Mouse (Mus musculus) liver, adult 2 months (tissue): ENCODE measurements around the gene Gm10563. TPM values are rescaled to one million over a fixed set of nuclear protein-coding genes. Genes with fewer than 3 reads are reported as not detected.

Experiments used
- DNase-seq: peaks from one replicate; pipeline ENCODE4 v3.0.0-alpha.2; 2011; ENCODE audit warnings: low read depth, low spot score; ENCODE audit errors: extremely low read depth
- H3K27ac ChIP-seq: fragments of 200-500 bp; replicated peaks from 2 replicates; pipeline ENCODE4 v1.5.1; 2012; ENCODE audit warnings: low read depth, mild to moderate bottlenecking, control low read depth, inconsistent platforms, low read length; ENCODE audit not compliant: insufficient read depth
- H3K27me3 ChIP-seq: fragments of 200-500 bp; 2 replicates; pipeline ENCODE4 v1.6.1; 2012; ENCODE audit warnings: mild to moderate bottlenecking, moderate library complexity, low read length, inconsistent platforms; ENCODE audit not compliant: control insufficient read depth, insufficient read depth
- H3K36me3 ChIP-seq: fragments of 200-500 bp; 2 replicates; pipeline ENCODE4 v1.6.1; 2012; ENCODE audit warnings: low read length, inconsistent platforms; ENCODE audit not compliant: control insufficient read depth, insufficient read depth
- H3K4me1 ChIP-seq: fragments of 200-500 bp; 2 replicates; pipeline ENCODE4 v1.6.1; 2011; ENCODE audit warnings: low read length; ENCODE audit not compliant: control insufficient read depth, insufficient read depth
- H3K4me3 ChIP-seq: fragments of 200-500 bp; 2 replicates; pipeline ENCODE4 v1.5.1; 2011; ENCODE audit warnings: low read depth, mild to moderate bottlenecking, control low read depth, low read length, moderate library complexity; ENCODE audit not compliant: insufficient read depth
- H3K79me2 ChIP-seq: fragments of 200-500 bp; 2 replicates; pipeline ENCODE4 v1.6.1; 2012; ENCODE audit warnings: inconsistent platforms, mild to moderate bottlenecking, low read length, moderate library complexity; ENCODE audit not compliant: control insufficient read depth, insufficient read depth
- H3K9ac ChIP-seq: fragments of 200-500 bp; 2 replicates; pipeline ENCODE4 v1.6.1; 2012; ENCODE audit warnings: low read depth, mild to moderate bottlenecking, control low read depth, inconsistent platforms, low read length
- CTCF ChIP-seq: fragments of 200-500 bp; IDR thresholded peaks from 2 replicates; pipeline ENCODE4 v1.5.1; 2011; ENCODE audit warnings: low read depth, low read length, control low read depth
- POLR2A ChIP-seq: fragments of 200-500 bp; IDR thresholded peaks from 2 replicates; pipeline ENCODE4 v1.6.1; 2011; ENCODE audit warnings: low read length, control low read depth; ENCODE audit not compliant: insufficient read depth; ENCODE audit errors: extremely low read depth
- WGBS: fragments of 180-500 bp; shearing (Covaris S2); methylation state at CpG from one replicate; pipeline ENCODE4 v1.1.7; 2018; 5-methylcytosine and 5-hydroxymethylcytosine counted together
- polyA plus RNA-seq: library from polyadenylated mRNA; depleted of rRNA; stranded (reverse); fragments of >200 nt; gene quantifications from 2 replicates; pipeline ENCODE4 v1.2.3, GENCODE M21; 2012; rRNA removed
- total RNA-seq: library from RNA; depleted of rRNA; stranded (reverse); fragments of >200 nt; gene quantifications from 2 replicates; pipeline ENCODE4 v1.2.3, GENCODE M21; 2014; rRNA removed

The Gm10563 gene
- total and polyA plus RNA-seq, 2 experiments: not detected

GRCm38 (mm10) chr4:155568170-155568569 lies 77.0 kb downstream of the Gm10563 start:
- DNase-seq: peak; percentile 69
- Histone ChIP-seq H3K4me1 (peaks cover 42% of the 10 kb centered on the region), H3K9ac (peak overlapping the region; percentile 70; the same call in 1 of the 2 replicates), H3K27ac (peak overlapping the region; percentile 86), H3K79me2 (peaks cover 39% of the 10 kb centered on the region), H3K4me3 (no peak overlapping the region), H3K27me3 (no peaks in the 10 kb centered on the region), H3K36me3 (no peaks in the 10 kb centered on the region)
- 29% methylated on average over 2 of the region's 2 CpGs for WGBS
- TF ChIP-seq POLR2A: no peak
- TF ChIP-seq CTCF: peak; percentile 50

- no peak overlapping the region for H3K4me3 ChIP-seq
- H3K27me3 ChIP-seq: no peaks in the 10 kb centered on the region
- peak overlapping the region; percentile 93 for H3K27ac ChIP-seq
- no peaks in the 10 kb centered on the region for H3K36me3 ChIP-seq
- 0 out of 2 replicates have a peak, but pooled peaks have one; percentile 32 for TF ChIP-seq CTCF
- TF ChIP-seq POLR2A: 0 out of 2 replicates have a peak, but pooled peaks have one; percentile 25
- peaks cover 28% of the 10 kb centered on the region for H3K79me2 ChIP-seq
- H3K4me1 ChIP-seq: peaks cover 46% of the 10 kb centered on the region
- DNase-seq: peak; percentile 100
- 14% methylated on average over 8 of the region's 8 CpGs for WGBS
- peak overlapping the region; percentile 68 for H3K9ac ChIP-seq
These were observed 78.7 kb downstream of the Gm10563 start for GRCm38 (mm10) chr4:155566555-155566954.

Other genes with a start within 250 kb of the Gm10563 start
- under 0.01 and 0.20 TPM in 2 replicates for gene Gabrd, start 247.3 kb downstream of the Gm10563 start, total RNA-seq
- 0.04 and 0.11 TPM in 2 replicates for gene Gabrd, start 247.3 kb downstream of the Gm10563 start, polyA plus RNA-seq
- gene Cfap74, start 236.2 kb downstream of the Gm10563 start, total RNA-seq: 0.09 and 0.27 TPM in 2 replicates
- 0.06 TPM in 2 replicates for gene Cfap74, start 236.2 kb downstream of the Gm10563 start, polyA plus RNA-seq
- gene Tmem52, start 176.3 kb downstream of the Gm10563 start, total RNA-seq: not detected in 2 replicates
- gene Tmem52, start 176.3 kb downstream of the Gm10563 start, polyA plus RNA-seq: not detected in 2 replicates
- 26.5 and 40.1 TPM in 2 replicates for gene Gnb1, start 154.0 kb downstream of the Gm10563 start, total RNA-seq
- gene Gnb1, start 154.0 kb downstream of the Gm10563 start, polyA plus RNA-seq: 140 and 143 TPM in 2 replicates
- gene Nadk, start 83.0 kb downstream of the Gm10563 start, total RNA-seq: 163 and 201 TPM in 2 replicates
- gene Nadk, start 83.0 kb downstream of the Gm10563 start, polyA plus RNA-seq: 196 and 218 TPM in 2 replicates
- 63.5 and 65.6 TPM in 2 replicates for gene Slc35e2, start 44.0 kb downstream of the Gm10563 start, total RNA-seq
- 18.5 and 19.8 TPM in 2 replicates for gene Slc35e2, start 44.0 kb downstream of the Gm10563 start, polyA plus RNA-seq
- gene Cdk11b, start 20.6 kb downstream of the Gm10563 start, total RNA-seq: 8.5 and 11.2 TPM in 2 replicates
- gene Cdk11b, start 20.6 kb downstream of the Gm10563 start, polyA plus RNA-seq: 8.8 and 10.6 TPM in 2 replicates
- gene Mmp23, start 8.0 kb upstream of the Gm10563 start, total RNA-seq: 1.7 and 1.8 TPM in 2 replicates
- gene Mmp23, start 8.0 kb upstream of the Gm10563 start, polyA plus RNA-seq: 2.7 and 3.0 TPM in 2 replicates
- 16.4 and 19.0 TPM in 2 replicates for gene Mib2, start 23.8 kb upstream of the Gm10563 start, total RNA-seq
- 32.2 and 35.8 TPM in 2 replicates for gene Mib2, start 23.8 kb upstream of the Gm10563 start, polyA plus RNA-seq
- 0.37 and 0.54 TPM in 2 replicates for gene Fndc10, start 48.9 kb upstream of the Gm10563 start, total RNA-seq
- gene Fndc10, start 48.9 kb upstream of the Gm10563 start, polyA plus RNA-seq: 0.77 and 1.2 TPM in 2 replicates
- gene Ssu72, start 59.4 kb upstream of the Gm10563 start, total RNA-seq: 99.5 and 108 TPM in 2 replicates
- 78.8 and 79.3 TPM in 2 replicates for gene Ssu72, start 59.4 kb upstream of the Gm10563 start, polyA plus RNA-seq
- gene Tmem240, start 89.4 kb upstream of the Gm10563 start, total RNA-seq: under 0.01 and 0.20 TPM in 2 replicates
- 0.07 and 0.20 TPM in 2 replicates for gene Tmem240, start 89.4 kb upstream of the Gm10563 start, polyA plus RNA-seq
- gene Atad3a, start 115.7 kb upstream of the Gm10563 start, total RNA-seq: 54.5 and 71.8 TPM in 2 replicates
- gene Atad3a, start 115.7 kb upstream of the Gm10563 start, polyA plus RNA-seq: 83.0 and 129 TPM in 2 replicates
- 0.46 and 0.47 TPM in 2 replicates for gene Vwa1, start 129.3 kb upstream of the Gm10563 start, total RNA-seq
- 0.32 and 0.56 TPM in 2 replicates for gene Vwa1, start 129.3 kb upstream of the Gm10563 start, polyA plus RNA-seq
- 0.74 and 0.87 TPM in 2 replicates for gene Tmem88b, start 140.5 kb upstream of the Gm10563 start, total RNA-seq
- gene Tmem88b, start 140.5 kb upstream of the Gm10563 start, polyA plus RNA-seq: 1.3 and 1.9 TPM in 2 replicates
- gene Ankrd65, start 145.0 kb upstream of the Gm10563 start, total RNA-seq: not detected in 2 replicates
- not detected in 2 replicates for gene Ankrd65, start 145.0 kb upstream of the Gm10563 start, polyA plus RNA-seq
- 72.4 and 73.0 TPM in 2 replicates for gene Mrpl20, start 157.5 kb upstream of the Gm10563 start, total RNA-seq
- gene Mrpl20, start 157.5 kb upstream of the Gm10563 start, polyA plus RNA-seq: 29.7 and 37.4 TPM in 2 replicates
- gene Ccnl2, start 167.1 kb upstream of the Gm10563 start, total RNA-seq: 54.9 and 56.1 TPM in 2 replicates
- 33.9 and 61.8 TPM in 2 replicates for gene Ccnl2, start 167.1 kb upstream of the Gm10563 start, polyA plus RNA-seq
- gene Aurkaip1, start 185.9 kb upstream of the Gm10563 start, total RNA-seq: 140 and 151 TPM in 2 replicates
- 141 and 154 TPM in 2 replicates for gene Aurkaip1, start 185.9 kb upstream of the Gm10563 start, polyA plus RNA-seq
- gene Mxra8, start 194.3 kb upstream of the Gm10563 start, total RNA-seq: 7.5 and 8.8 TPM in 2 replicates
- 15.4 and 17.2 TPM in 2 replicates for gene Mxra8, start 194.3 kb upstream of the Gm10563 start, polyA plus RNA-seq
- 40.5 and 44.6 TPM in 2 replicates for gene Dvl1, start 202.0 kb upstream of the Gm10563 start, total RNA-seq
- gene Dvl1, start 202.0 kb upstream of the Gm10563 start, polyA plus RNA-seq: 101 and 162 TPM in 2 replicates
- gene Tas1r3, start 218.0 kb upstream of the Gm10563 start, total RNA-seq: 0.37 and 0.47 TPM in 2 replicates
- gene Tas1r3, start 218.0 kb upstream of the Gm10563 start, polyA plus RNA-seq: 0.12 and 0.35 TPM in 2 replicates
- 5.7 and 7.5 TPM in 2 replicates for gene Cptp, start 224.0 kb upstream of the Gm10563 start, total RNA-seq
- gene Cptp, start 224.0 kb upstream of the Gm10563 start, polyA plus RNA-seq: 32.1 and 48.6 TPM in 2 replicates
- 13.6 and 18.8 TPM in 2 replicates for gene Ints11, start 224.1 kb upstream of the Gm10563 start, total RNA-seq
- gene Ints11, start 224.1 kb upstream of the Gm10563 start, polyA plus RNA-seq: 15.8 and 20.9 TPM in 2 replicates
- 13.6 and 15.5 TPM in 2 replicates for gene Pusl1, start 246.4 kb upstream of the Gm10563 start, total RNA-seq
- 33.5 and 35.0 TPM in 2 replicates for gene Pusl1, start 246.4 kb upstream of the Gm10563 start, polyA plus RNA-seq
- 2.5 and 3.4 TPM in 2 replicates for gene Acap3, start 246.4 kb upstream of the Gm10563 start, total RNA-seq
- gene Acap3, start 246.4 kb upstream of the Gm10563 start, polyA plus RNA-seq: 4.9 and 6.9 TPM in 2 replicates